Mouse (Mus musculus) heart, embryonic 14.5 days (tissue): ENCODE data around the gene Selenot. TPM values are rescaled to one million over a fixed set of nuclear protein-coding genes. Genes with fewer than 3 reads are reported as not detected.

ENCODE experiments used
- ATAC-seq: fragments of 200-750 bp; cut with Nextera tagmentation; 2 replicates; pipeline ENCODE4 v1.8.0; 2017; ENCODE audit warnings: low read depth, moderate TSS enrichment; ENCODE audit not compliant: insufficient number of reproducible peaks, insufficient read depth, low FRiP score
- H3K27ac ChIP-seq, 2 experiments: fragments of 200-500 bp in 1 of 2; fragments of 300-500 bp in 1 of 2; sonication (generic) in 1 of 2; replicated peaks in 1 of 2; 2 replicates each; pipeline ENCODE4 v1.5.1; 2012 to 2014; ENCODE audit warnings: low read depth in 2 of 2, low read length in 2 of 2, control low read depth in 1 of 2, mild to moderate bottlenecking in 1 of 2, mixed read lengths in 1 of 2; ENCODE audit not compliant: control insufficient read depth in 1 of 2, insufficient read depth in 1 of 2
- H3K27me3 ChIP-seq: fragments of 300-500 bp; sonication (generic); 2 replicates; pipeline ENCODE4 v1.6.1; 2014; ENCODE audit warnings: mild to moderate bottlenecking, low read length, control low read depth; ENCODE audit not compliant: control insufficient read depth, insufficient read depth
- H3K36me3 ChIP-seq: fragments of 300-500 bp; sonication (generic); 2 replicates; pipeline ENCODE4 v1.6.1; 2014; ENCODE audit warnings: mild to moderate bottlenecking, control low read depth, low read length, mixed read lengths; ENCODE audit not compliant: control insufficient read depth, insufficient read depth
- H3K4me1 ChIP-seq, 2 experiments: fragments of 200-500 bp in 1 of 2; fragments of 300-500 bp in 1 of 2; sonication (generic) in 1 of 2; 2 replicates each; pipeline ENCODE4 v1.6.1; 2012 to 2014; ENCODE audit warnings: low read length in 2 of 2, control low read depth in 1 of 2, mixed read lengths in 1 of 2; ENCODE audit not compliant: control insufficient read depth in 2 of 2, insufficient read depth in 2 of 2
- H3K4me2 ChIP-seq: fragments of 300-500 bp; sonication (generic); 2 replicates; pipeline ENCODE4 v1.6.1; 2014; ENCODE audit warnings: mild to moderate bottlenecking, low read length
- H3K4me3 ChIP-seq, 2 experiments: fragments of 200-500 bp in 1 of 2; fragments of 300-500 bp in 1 of 2; sonication (generic) in 1 of 2; 2 replicates each; pipeline ENCODE4 v1.5.1; 2012 to 2014; ENCODE audit warnings: low read length in 2 of 2, mild to moderate bottlenecking in 2 of 2, control low read depth in 1 of 2, low read depth in 1 of 2, moderate library complexity in 1 of 2; ENCODE audit not compliant: control insufficient read depth in 1 of 2, insufficient read depth in 1 of 2
- H3K9ac ChIP-seq: fragments of 300-500 bp; sonication (generic); 2 replicates; pipeline ENCODE4 v1.6.1; 2014; ENCODE audit warnings: mild to moderate bottlenecking, low read length
- H3K9me3 ChIP-seq: fragments of 300-500 bp; sonication (generic); 2 replicates; pipeline ENCODE4 v1.6.1; 2016; ENCODE audit warnings: low read length, control low read depth; ENCODE audit not compliant: control insufficient read depth
- WGBS: fragments of 180-500 bp; shearing (Covaris S2); extraction: QIAGEN DNeasy Blood & Tissue Kit; methylation state at CpG from one replicate; pipeline ENCODE4 v1.1.7; 2014; 5-methylcytosine and 5-hydroxymethylcytosine counted together
- polyA plus RNA-seq: library from polyadenylated mRNA; unstranded; fragments of >200 nt; fragmentation: Nextera tagmentation; extraction: Ambion mirVana; gene quantifications from 2 replicates; pipeline ENCODE4 v1.2.1, GENCODE M21; 2014

Gene Selenot
- 21.1 and 23.1 TPM in 2 replicates for polyA plus RNA-seq

GRCm38 (mm10) chr3:58576137-58577066, at the start of gene Selenot:
Selenot (plus strand) TSS chr3:58576636.
- peak within 1 kb of the TSS; percentile 88 to 93 for H3K4me3 ChIP-seq
- no peaks in the 10 kb centered on the region for H3K27me3 ChIP-seq
- H3K4me2 ChIP-seq = peak within 1 kb of the TSS; percentile 79
- peak; percentile 94 for ATAC-seq
- peaks cover 9% of the 10 kb centered on the region for H3K36me3 ChIP-seq
- H3K9ac ChIP-seq = peak within 1 kb of the TSS; percentile 99
- WGBS = 2% methylated on average over 59 of the region's 59 CpGs
- no peaks in the 10 kb centered on the region for H3K9me3 ChIP-seq
- H3K27ac ChIP-seq = peak within 1 kb of the TSS; percentile 99
- H3K4me1 ChIP-seq = peaks cover 0 to 5% of the 10 kb centered on the region in 2 experiments; a peak in 1 of 4 replicates

- Histone ChIP-seq H3K4me2 (no peak overlapping the region), H3K27ac (no peak overlapping the region), H3K4me1 (no peaks in the 10 kb centered on the region), H3K27me3 (no peaks in the 10 kb centered on the region), H3K4me3 (no peak overlapping the region), H3K9me3 (no peaks in the 10 kb centered on the region), H3K36me3 (peaks cover 61% of the 10 kb centered on the region), H3K9ac (no peak overlapping the region)
- WGBS = 94% methylated on average over 3 of the region's 3 CpGs
- ATAC-seq = no peak
Measured at GRCm38 (mm10) chr3:58536573-58536972, 39.9 kb upstream of the Selenot start.

- Histone ChIP-seq H3K4me3 (no peak overlapping the region), H3K4me1 (no peaks in the 10 kb centered on the region), H3K4me2 (no peak overlapping the region), H3K36me3 (peaks cover 87% of the 10 kb centered on the region), H3K9ac (no peak overlapping the region), H3K27me3 (no peaks in the 10 kb centered on the region), H3K9me3 (no peaks in the 10 kb centered on the region), H3K27ac (no peak overlapping the region)
- no peak for ATAC-seq
- 61% methylated on average over 1 of the region's 1 CpGs for WGBS
Measured at GRCm38 (mm10) chr3:58552001-58552811, 24.2 kb upstream of the Selenot start.

- peaks cover 67% of the 10 kb centered on the region for H3K36me3 ChIP-seq
- no peaks in the 10 kb centered on the region for H3K9me3 ChIP-seq
- H3K27ac ChIP-seq = no peak overlapping the region
- 74% methylated on average over 7 of the region's 7 CpGs for WGBS
- H3K4me2 ChIP-seq = no peak overlapping the region
- no peaks in the 10 kb centered on the region for H3K27me3 ChIP-seq
- ATAC-seq = no peak
- H3K4me1 ChIP-seq = no peaks in the 10 kb centered on the region
- H3K4me3 ChIP-seq = no peak overlapping the region
- H3K9ac ChIP-seq = no peak overlapping the region
Measured at GRCm38 (mm10) chr3:58556649-58557048, 19.8 kb upstream of the Selenot start.

GRCm38 (mm10) chr3:58559887-58560286, 16.5 kb upstream of the Selenot start:
- Histone ChIP-seq H3K27me3 (no peaks in the 10 kb centered on the region), H3K4me2 (no peak overlapping the region), H3K4me3 (no peak overlapping the region), H3K27ac (no peak overlapping the region), H3K9ac (no peak overlapping the region), H3K9me3 (no peaks in the 10 kb centered on the region; the same call in 1 of the 2 replicates), H3K4me1 (no peaks in the 10 kb centered on the region), H3K36me3 (peaks cover 36% of the 10 kb centered on the region)
- 33% methylated on average over 2 of the region's 2 CpGs for WGBS
- ATAC-seq = no peak

- no peaks in the 10 kb centered on the region; the same call in 1 of the 2 replicates for H3K9me3 ChIP-seq
- H3K4me3 ChIP-seq = no peak overlapping the region
- no peaks in the 10 kb centered on the region for H3K4me1 ChIP-seq
- no peaks in the 10 kb centered on the region for H3K27me3 ChIP-seq
- ATAC-seq = no peak
- H3K27ac ChIP-seq = no peak overlapping the region
- H3K36me3 ChIP-seq = peaks cover 20% of the 10 kb centered on the region
- WGBS = 35% methylated on average over 2 of the region's 2 CpGs
- H3K4me2 ChIP-seq = no peak overlapping the region
- H3K9ac ChIP-seq = no peak overlapping the region
Measured at GRCm38 (mm10) chr3:58561437-58561836, 15.0 kb upstream of the Selenot start.

- no peak overlapping the region for H3K9ac ChIP-seq
- H3K4me1 ChIP-seq = no peaks in the 10 kb centered on the region
- ATAC-seq = no peak
- no peaks in the 10 kb centered on the region for H3K9me3 ChIP-seq
- no peak overlapping the region for H3K4me3 ChIP-seq
- no peak overlapping the region for H3K4me2 ChIP-seq
- no peaks in the 10 kb centered on the region for H3K36me3 ChIP-seq
- 81% methylated on average over 3 of the region's 3 CpGs for WGBS
- H3K27ac ChIP-seq = no peak overlapping the region
- H3K27me3 ChIP-seq = no peaks in the 10 kb centered on the region
Measured at GRCm38 (mm10) chr3:58570821-58571220, 5.6 kb upstream of the Selenot start.
